Mouse (Mus musculus) neural tube, embryonic 14.5 days (tissue): Measurements from ENCODE around the gene Zbtb43. TPM values are rescaled to one million over a fixed set of nuclear protein-coding genes. Genes with fewer than 3 reads are reported as not detected.

ENCODE experiments used
- ATAC-seq: fragments of 200-750 bp; cut with Nextera tagmentation; 2 replicates; pipeline ENCODE4 v1.8.0; 2017; ENCODE audit warnings: low read depth, mild to moderate bottlenecking, moderate TSS enrichment, moderate library complexity
- H3K27ac ChIP-seq: fragments of 300-500 bp; sonication (generic); 2 replicates; pipeline ENCODE4 v1.5.1; 2014; ENCODE audit warnings: low read depth, mild to moderate bottlenecking, control low read depth, low read length, moderate library complexity, mixed read lengths
- H3K27me3 ChIP-seq: fragments of 300-500 bp; sonication (generic); 2 replicates; pipeline ENCODE4 v1.6.1; 2014; ENCODE audit warnings: low read length; ENCODE audit not compliant: control insufficient read depth, insufficient read depth
- H3K36me3 ChIP-seq: fragments of 300-500 bp; sonication (generic); 2 replicates; pipeline ENCODE4 v1.6.1; 2014; ENCODE audit warnings: low read length, mixed read lengths; ENCODE audit not compliant: control insufficient read depth, insufficient read depth
- H3K4me1 ChIP-seq: fragments of 300-500 bp; sonication (generic); 2 replicates; pipeline ENCODE4 v1.6.1; 2014; ENCODE audit warnings: low read length; ENCODE audit not compliant: control insufficient read depth, insufficient read depth
- H3K4me2 ChIP-seq: fragments of 300-500 bp; sonication (generic); 2 replicates; pipeline ENCODE4 v1.6.1; 2014; ENCODE audit warnings: mild to moderate bottlenecking, low read depth, low read length, control low read depth
- H3K4me3 ChIP-seq: fragments of 300-500 bp; sonication (generic); 2 replicates; pipeline ENCODE4 v1.5.1; 2014; ENCODE audit warnings: low read depth, low read length, control low read depth, mixed read lengths
- H3K9ac ChIP-seq: fragments of 300-500 bp; sonication (generic); replicated peaks from 2 replicates; pipeline ENCODE4 v1.6.1; 2014; ENCODE audit warnings: low read depth, mild to moderate bottlenecking, control low read depth, low read length, mixed read lengths
- H3K9me3 ChIP-seq: fragments of 300-500 bp; sonication (generic); 2 replicates; pipeline ENCODE4 v1.6.1; 2016; ENCODE audit warnings: low read length; ENCODE audit not compliant: control insufficient read depth
- WGBS: fragments of 180-500 bp; shearing (Covaris S2); extraction: QIAGEN DNeasy Blood & Tissue Kit; methylation state at CpG from one replicate; pipeline ENCODE4 v1.1.7; 2014; 5-methylcytosine and 5-hydroxymethylcytosine counted together
- polyA plus RNA-seq: library from polyadenylated mRNA; unstranded; fragments of >200 nt; fragmentation: Nextera tagmentation; extraction: Ambion mirVana; gene quantifications from 2 replicates; pipeline ENCODE4 v1.2.1, GENCODE M21; 2014

The Zbtb43 gene
- polyA plus RNA-seq, 1 experiment from 2014 or later: 31.9 TPM

DNA sequence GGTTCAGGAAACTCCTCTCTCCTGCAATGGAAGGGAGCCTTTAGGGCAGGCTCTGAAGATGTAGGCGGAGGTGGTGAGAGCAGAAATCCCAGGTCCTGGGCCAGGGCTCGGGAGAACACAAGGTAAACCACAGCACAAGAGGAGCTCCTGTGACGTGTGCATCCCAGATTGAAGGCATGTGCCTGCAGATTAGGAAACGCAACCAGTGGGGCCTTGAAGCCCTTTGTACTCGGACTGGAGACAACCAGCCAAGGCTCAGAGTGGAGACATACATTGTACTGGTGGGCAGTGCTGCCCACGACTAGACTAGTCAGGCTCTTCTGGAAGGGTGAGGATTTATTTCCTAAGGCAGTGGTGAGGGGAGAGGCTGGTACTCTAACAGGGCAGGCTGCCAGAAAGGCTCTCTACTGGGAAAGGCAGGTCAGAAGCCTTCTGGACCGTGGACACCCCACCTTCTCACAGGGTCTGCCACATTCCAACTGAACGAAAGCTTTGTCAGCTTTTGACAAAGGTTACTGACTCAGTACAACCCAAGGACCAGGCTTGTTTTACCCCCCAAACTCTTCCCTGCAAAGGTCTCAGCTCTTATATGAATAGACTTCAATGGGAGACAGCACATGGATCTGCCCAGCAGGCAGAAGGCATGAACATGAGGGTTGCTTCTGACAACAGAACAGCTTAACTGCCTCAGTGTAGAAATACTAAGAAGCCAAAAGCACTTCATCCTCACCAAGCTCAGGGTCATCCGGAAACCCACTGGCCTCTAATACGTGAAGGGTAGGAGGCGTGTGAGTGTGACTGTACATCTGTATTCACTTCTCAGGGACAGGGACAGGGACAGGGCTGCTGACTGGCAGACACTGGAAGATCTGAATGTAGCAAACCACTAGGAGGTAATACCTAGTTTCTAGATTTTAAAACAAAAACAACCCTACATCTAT is 17.1 kb downstream of the Zbtb43 start:
- H3K9ac ChIP-seq: no peak overlapping the region
- H3K27ac ChIP-seq: no peak overlapping the region
- H3K4me1 ChIP-seq: no peaks in the 10 kb centered on the region
- H3K9me3 ChIP-seq: no peaks in the 10 kb centered on the region
- no peak overlapping the region for H3K4me2 ChIP-seq
- H3K36me3 ChIP-seq: peaks cover 32% of the 10 kb centered on the region
- no peak overlapping the region for H3K4me3 ChIP-seq
- no peak for ATAC-seq
- H3K27me3 ChIP-seq: no peaks in the 10 kb centered on the region
- 83% methylated on average over 11 of the region's 11 CpGs for WGBS

DNA sequence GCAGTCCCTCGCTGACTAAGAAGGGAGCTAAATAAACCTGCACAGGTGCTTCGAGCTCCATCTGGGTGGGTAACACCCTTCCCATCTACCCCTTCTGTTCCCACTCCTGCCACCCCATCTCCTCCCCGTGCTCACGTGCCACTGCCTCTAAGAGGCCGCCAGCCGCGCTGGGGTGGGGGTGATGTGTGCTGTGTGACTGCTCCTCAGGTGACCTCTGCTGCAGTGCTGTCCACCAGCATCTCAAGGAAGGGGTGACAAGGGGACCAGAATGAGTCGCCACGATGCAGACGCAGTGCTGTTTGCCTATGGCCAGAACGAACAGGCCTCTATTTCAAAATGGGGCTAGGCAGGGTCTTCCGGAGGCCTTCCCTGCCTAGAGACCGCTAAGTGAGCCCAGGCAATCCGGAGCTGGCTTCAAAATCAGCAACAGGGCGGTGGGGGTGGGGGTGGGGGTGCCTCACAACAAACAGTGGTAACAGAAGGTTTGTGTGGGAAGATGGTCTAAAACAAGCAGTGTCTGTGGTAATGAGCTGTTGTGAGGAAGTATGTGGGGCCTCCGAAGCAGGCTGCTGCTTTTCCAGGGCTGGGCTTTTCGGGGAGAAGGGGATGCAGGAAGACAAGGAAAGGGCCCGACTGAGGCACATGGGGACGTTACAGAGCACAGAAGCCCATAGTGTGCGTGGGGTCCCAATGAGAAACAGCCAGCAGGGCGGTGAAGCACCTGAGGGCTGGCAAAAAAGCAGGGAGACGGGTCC is 19.1 kb downstream of the Zbtb43 start:
- ATAC-seq: no peak
- 87% methylated on average over 22 of the region's 22 CpGs for WGBS
- Histone ChIP-seq H3K36me3 (peaks cover 26% of the 10 kb centered on the region), H3K4me3 (no peak overlapping the region), H3K9ac (0 out of 2 replicates have a peak overlapping the region, but pooled peaks have one; percentile 11), H3K4me2 (no peak overlapping the region), H3K27ac (no peak overlapping the region), H3K9me3 (no peaks in the 10 kb centered on the region), H3K27me3 (no peaks in the 10 kb centered on the region), H3K4me1 (no peaks in the 10 kb centered on the region)

DNA sequence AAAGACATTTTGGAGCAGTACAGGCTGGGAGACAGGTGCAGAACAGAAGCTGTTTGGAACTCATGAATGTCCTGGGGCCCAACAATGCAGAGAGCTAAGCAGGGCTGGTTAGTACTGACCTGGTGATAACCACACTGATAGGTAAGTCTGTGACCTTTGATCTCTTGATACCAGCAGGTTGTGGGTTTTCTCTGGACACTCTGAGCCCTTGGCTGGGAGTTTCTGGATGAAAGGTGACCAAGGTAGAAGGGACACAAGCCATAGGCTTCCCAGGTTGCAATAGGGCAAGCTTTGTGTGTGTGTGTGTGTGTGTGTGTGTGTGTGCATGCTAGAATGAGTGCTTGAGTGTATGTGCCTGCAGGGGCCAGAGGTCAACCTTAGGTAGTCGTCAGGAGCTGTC is 21.6 kb downstream of the Zbtb43 start:
- Histone ChIP-seq H3K4me2 (no peak overlapping the region), H3K4me1 (no peaks in the 10 kb centered on the region), H3K36me3 (peaks cover 9% of the 10 kb centered on the region; the same call in 1 of the 2 replicates), H3K9ac (no peak overlapping the region), H3K4me3 (no peak overlapping the region), H3K27me3 (no peaks in the 10 kb centered on the region), H3K9me3 (no peaks in the 10 kb centered on the region), H3K27ac (no peak overlapping the region)
- ATAC-seq: no peak
- 50% methylated on average over 1 of the region's 1 CpGs for WGBS

DNA sequence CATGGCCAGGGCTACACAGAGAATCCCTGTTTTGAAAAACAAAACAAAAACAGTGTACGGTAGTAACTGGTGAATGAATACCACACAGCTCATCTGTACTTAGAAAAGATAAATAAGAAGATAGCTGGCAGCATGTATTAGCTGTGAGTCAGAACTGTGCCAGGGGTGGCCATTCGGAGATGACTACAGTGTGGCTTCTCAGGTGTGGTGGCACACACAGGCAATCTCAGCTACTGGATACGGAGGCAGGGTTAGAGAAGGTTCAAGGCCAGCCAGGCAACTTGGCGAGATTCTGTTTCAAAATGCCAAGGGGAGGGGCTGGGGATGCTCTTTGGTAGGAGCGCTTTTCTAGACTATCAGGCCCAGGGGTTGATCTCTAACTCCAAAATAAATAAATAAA is 22.6 kb downstream of the Zbtb43 start:
- H3K4me1 ChIP-seq: no peaks in the 10 kb centered on the region
- H3K9ac ChIP-seq: no peak overlapping the region
- H3K36me3 ChIP-seq: no peaks in the 10 kb centered on the region
- no peak overlapping the region for H3K4me2 ChIP-seq
- H3K9me3 ChIP-seq: no peaks in the 10 kb centered on the region
- no peaks in the 10 kb centered on the region for H3K27me3 ChIP-seq
- H3K27ac ChIP-seq: no peak overlapping the region
- no peak for ATAC-seq
- WGBS: 92% methylated on average over 5 of the region's 5 CpGs
- H3K4me3 ChIP-seq: no peak overlapping the region

DNA sequence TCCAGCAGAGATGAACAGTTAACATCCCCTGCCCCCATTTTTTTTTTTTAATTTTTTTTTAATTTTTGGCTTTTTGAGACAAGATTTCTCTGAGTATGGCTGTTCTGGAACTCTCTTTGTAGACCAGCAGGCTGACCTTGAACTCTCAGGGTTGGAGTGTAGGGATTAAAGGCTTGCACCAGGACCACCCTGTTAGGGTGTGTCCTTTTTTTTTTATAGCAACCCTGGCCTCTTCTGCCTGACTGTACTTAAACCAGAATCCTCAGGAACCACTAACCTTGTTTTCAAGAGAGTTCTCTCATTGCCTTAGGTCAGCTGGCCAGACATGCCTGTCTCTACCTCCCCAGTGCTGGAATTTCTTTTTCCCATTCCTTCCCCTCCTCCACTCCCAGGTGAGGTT is 23.5 kb downstream of the Zbtb43 start:
- Histone ChIP-seq H3K9ac (no peak overlapping the region), H3K9me3 (no peaks in the 10 kb centered on the region), H3K4me1 (no peaks in the 10 kb centered on the region), H3K4me3 (no peak overlapping the region), H3K27me3 (no peaks in the 10 kb centered on the region), H3K4me2 (no peak overlapping the region), H3K27ac (no peak overlapping the region), H3K36me3 (no peaks in the 10 kb centered on the region)
- ATAC-seq: no peak

DNA sequence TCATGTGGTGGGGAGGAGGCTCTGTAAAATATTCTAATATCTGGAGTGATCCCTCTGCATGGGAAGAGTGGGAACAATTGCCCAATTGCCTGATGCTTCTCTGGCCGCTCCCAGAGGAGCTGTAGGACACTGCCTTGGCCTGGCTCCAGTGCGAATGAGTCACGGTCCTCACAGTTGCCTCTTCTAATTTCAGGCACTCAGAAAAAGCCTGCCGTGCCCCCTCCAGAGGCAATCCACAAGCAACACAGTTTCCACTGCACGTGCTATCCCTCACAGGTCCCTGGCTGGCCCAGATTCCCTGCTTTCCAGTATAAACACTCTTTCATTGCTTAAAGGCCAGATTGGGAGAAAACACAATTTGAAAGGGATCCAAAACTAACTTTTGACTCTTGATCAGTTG is 24.0 kb downstream of the Zbtb43 start:
- ATAC-seq: peak; percentile 28; the same call in 1 of the 2 replicates

DNA sequence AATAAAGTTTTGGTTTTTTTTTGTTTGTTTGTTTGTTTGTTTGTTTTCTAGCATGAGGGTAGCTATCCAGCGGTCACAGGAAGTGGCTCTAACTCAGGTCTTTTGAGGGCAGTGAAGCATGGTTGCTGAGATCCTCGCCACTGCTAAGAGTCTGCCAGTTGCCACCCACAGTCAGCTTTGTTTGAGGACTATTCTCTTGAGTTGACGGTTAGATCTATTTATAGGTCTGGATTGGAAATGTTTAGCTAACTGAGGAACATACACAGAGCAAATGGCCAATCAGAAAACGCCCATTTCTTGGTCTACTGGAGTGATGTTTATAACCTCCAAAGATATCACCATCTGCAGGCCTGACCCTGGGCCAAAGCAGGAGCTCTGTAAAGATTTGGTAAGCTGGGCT is 25.7 kb downstream of the Zbtb43 start:
- ATAC-seq: no peak
- Histone ChIP-seq H3K9me3 (no peaks in the 10 kb centered on the region), H3K4me3 (no peak overlapping the region), H3K4me2 (no peak overlapping the region), H3K27me3 (no peaks in the 10 kb centered on the region), H3K9ac (no peak overlapping the region), H3K4me1 (peaks cover 7% of the 10 kb centered on the region; the same call in 1 of the 2 replicates), H3K36me3 (no peaks in the 10 kb centered on the region), H3K27ac (no peak overlapping the region)
- WGBS: 48% methylated on average over 4 of the region's 4 CpGs

More for the DNA sequence above, 24.0 kb downstream of the Zbtb43 start:
- H3K4me3 ChIP-seq: no peak overlapping the region
- WGBS: 21% methylated on average over 5 of the region's 5 CpGs
- H3K4me2 ChIP-seq: no peak overlapping the region
- H3K9ac ChIP-seq: no peak overlapping the region
- H3K36me3 ChIP-seq: no peaks in the 10 kb centered on the region
- H3K9me3 ChIP-seq: no peaks in the 10 kb centered on the region
- H3K27me3 ChIP-seq: no peaks in the 10 kb centered on the region
- no peak overlapping the region for H3K27ac ChIP-seq
- peaks cover 4% of the 10 kb centered on the region; the same call in 1 of the 2 replicates for H3K4me1 ChIP-seq

DNA sequence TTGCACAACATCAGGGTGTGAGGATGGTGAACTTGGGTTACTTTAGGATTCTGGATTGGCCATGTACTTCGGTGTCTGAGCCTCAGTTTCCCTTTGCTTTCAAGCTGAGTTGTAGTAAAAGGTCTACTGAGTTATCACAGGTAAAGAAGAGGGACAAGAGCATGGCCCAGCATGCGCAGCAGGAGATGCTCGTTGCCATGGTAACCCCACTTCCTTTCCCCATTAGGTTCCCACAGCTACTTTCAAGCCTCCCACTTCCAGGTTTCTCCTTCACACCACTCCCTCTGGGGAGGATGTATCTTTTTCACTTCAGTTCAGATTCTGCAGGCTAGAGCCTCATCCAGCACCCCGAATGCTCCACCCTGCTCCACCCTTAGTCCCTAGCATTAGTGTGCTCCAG is 27.5 kb downstream of the Zbtb43 start:
- H3K27me3 ChIP-seq: no peaks in the 10 kb centered on the region
- no peak overlapping the region for H3K9ac ChIP-seq
- ATAC-seq: no peak
- H3K9me3 ChIP-seq: no peaks in the 10 kb centered on the region
- peaks cover 11% of the 10 kb centered on the region for H3K4me1 ChIP-seq
- WGBS: 30% methylated on average over 4 of the region's 4 CpGs
- H3K36me3 ChIP-seq: no peaks in the 10 kb centered on the region
- H3K4me3 ChIP-seq: no peak overlapping the region
- H3K27ac ChIP-seq: no peak overlapping the region
- no peak overlapping the region for H3K4me2 ChIP-seq
